Mouse (Mus musculus): ENCODE results near the gene Plin3.
"Not testable (repeated sequence)": the region's sequence is repeated elsewhere in the genome, so short reads cannot be mapped to it uniquely, and the experiment has no call there.

Plin3 gene

DNA sequence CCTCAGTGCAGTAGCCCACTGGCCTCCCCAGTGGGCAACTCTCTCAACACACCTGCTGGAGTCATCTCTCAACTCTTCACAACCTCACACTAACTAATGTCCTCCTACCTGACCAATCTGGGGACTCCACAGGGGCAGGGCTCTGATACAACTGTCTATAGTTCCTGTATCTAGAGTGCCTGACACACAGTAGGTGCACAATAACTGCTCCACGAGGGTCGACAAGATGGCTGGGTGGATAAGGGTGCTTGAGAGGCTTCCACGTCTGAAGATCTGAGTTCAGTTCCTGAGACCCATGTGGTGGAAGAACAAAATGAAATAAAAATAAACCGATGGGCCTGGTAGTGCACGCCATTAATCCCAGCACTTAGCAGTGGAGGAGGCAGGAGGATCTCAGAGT, 18.7 kb downstream of the Plin3 start:
- DNase-seq (ENCODE audit: low spot score), result no peak

- DNase-seq (ENCODE audit: low spot score), result no peak
Measured at GRCm38 (mm10) chr17:56273482-56273881, 19.2 kb downstream of the Plin3 start.

- no peak for DNase-seq (ENCODE audit: low spot score)
Measured at GRCm38 (mm10) chr17:56272644-56273043, 20.0 kb downstream of the Plin3 start.

GRCm38 (mm10) chr17:56271609-56272253, 20.9 kb downstream of the Plin3 start:
- DNase-seq (ENCODE audit: low spot score), result no peak

- no peak for DNase-seq (ENCODE audit: low spot score)
Measured at GRCm38 (mm10) chr17:56269741-56270140, 22.9 kb downstream of the Plin3 start.

DNA sequence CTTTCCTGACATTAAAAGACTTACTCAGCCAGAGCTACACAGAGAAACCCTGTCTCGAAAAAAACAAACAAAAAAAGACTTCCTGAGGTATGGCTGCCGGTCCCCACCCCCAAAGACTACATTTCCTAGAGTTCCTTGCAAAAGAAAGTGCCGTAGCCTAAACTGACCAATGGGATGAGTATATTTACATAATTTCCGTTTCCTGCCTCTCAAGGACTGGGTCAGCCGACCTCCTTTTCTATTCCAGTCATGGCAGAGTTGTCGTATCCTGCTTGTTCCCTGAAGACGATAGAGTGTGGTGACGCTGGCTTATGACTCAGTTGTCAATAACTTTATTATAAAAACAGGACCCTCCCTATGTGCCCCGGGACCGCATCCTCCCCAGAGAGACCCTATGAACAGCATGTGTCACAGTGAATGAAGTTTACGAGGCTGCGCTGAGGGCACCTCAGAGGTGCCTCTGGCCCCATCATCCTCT, 23.5 kb downstream of the Plin3 start:
- DNase-seq (ENCODE audit: low spot score), result no peak

DNA sequence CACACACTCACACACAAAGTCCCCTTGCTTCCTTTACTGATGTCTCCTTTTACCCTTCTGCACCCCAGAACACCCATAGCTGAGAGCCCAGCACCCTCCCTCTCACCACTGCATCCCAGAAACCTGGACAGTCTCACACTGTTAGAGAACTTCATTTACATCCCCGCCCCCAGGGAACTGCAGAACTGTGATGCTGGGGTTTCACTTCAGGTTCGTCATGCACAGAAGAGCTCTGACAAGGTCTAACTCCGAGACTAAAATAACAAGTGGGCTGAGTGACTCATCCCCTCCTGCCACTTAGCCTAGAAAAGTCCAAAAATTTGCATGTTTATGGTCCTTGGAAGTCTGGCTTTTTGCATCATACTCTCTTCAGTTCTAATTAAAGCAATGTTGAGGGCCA, 26.4 kb downstream of the Plin3 start:
- DNase-seq (ENCODE audit: low spot score), result no peak

GRCm38 (mm10) chr17:56265869-56266268, 26.8 kb downstream of the Plin3 start:
- no peak for DNase-seq (ENCODE audit: low spot score)

- DNase-seq (ENCODE audit: low spot score), result no peak
Measured at GRCm38 (mm10) chr17:56265011-56265410, 27.7 kb downstream of the Plin3 start.

DNA sequence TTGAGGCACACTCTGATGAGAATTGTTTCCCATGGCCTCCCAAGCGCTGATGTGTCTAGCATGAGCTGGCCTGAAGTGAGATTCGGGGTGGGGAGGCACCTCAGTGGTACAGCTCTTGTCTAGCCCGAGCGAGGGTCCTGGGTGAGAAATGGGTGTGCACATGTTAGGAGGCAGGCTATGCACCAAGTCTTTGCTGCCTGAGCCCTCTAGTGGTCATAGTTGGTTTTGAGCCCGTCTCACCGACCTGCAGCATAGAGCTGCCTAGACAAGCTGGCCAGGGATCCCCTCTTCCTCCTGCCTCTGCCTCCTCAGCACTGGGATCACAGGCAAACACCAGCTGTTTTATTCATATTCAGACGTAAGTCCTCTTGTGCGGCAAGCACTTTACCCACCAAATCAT, 28.7 kb downstream of the Plin3 start:
- DNase-seq (ENCODE audit: low spot score), result no peak

DNA sequence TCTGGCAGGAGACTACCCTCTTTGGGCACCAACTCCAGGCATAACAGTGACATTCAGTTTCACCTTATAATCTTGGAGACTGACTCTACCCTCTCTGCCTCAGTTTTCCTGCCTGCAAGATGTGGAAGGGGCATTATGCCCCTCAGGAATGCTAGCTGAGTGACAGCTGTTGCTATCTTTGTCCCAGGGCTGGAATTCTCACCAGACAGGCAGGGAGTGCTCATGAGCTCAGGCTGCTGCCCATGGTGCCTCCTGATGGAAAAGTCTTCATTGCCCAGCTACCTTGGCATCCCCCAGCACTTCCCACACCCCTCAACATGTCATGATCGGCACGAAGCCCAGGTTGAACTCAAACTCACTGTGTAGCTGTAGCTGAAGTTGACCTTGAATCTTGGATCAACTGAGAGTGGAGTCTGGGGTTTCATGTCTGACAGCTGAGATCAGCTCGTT, 30.0 kb downstream of the Plin3 start:
- DNase-seq (ENCODE audit: low spot score), result no peak

- no peak for DNase-seq (ENCODE audit: low spot score)
Measured at GRCm38 (mm10) chr17:56261166-56261565, 31.5 kb downstream of the Plin3 start.

- DNase-seq (ENCODE audit: low spot score), result no peak
Measured at GRCm38 (mm10) chr17:56259301-56260037, 33.2 kb downstream of the Plin3 start.

DNA sequence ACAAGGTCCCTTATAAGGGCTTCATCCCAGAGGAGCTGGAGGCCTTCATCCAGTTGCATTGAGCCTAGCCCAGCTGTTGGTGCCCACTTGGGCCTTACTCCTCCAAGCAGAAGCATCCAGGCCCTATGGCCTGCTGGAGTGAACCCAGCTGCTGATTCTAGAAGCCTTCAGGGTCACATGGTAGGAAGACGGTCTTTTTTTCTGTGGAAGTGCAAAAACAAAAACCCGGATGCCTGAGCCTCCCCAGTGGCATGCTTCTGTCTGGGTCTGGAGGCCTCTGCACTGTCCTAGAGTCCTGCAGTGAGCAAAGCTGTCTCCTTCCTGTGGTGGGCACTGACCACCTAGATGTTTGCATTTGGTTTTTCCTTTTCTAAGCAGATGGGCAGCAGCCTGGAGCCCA, 33.9 kb downstream of the Plin3 start:
- not testable (repeated sequence) for DNase-seq (ENCODE audit: low spot score)

DNA sequence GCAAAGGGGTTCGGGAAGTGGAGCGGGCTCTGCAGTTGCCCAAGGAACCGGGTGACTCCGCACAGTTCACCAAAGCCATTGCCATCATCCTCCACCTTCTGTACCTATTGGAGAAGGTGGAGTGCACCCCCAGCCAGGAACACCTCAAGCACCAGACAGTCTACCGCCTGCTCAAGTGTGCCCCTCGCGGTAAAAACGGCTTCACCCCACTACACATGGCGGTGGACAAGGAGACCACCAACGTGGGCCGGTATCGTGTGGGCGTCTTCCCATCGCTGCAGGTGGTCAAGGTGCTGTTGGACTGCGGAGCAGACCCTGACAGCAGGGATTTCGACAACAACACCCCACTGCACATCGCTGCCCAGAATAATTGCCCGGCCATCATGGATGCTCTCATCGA, 34.4 kb downstream of the Plin3 start:
- DNase-seq (ENCODE audit: low spot score), result not testable (repeated sequence)

DNA sequence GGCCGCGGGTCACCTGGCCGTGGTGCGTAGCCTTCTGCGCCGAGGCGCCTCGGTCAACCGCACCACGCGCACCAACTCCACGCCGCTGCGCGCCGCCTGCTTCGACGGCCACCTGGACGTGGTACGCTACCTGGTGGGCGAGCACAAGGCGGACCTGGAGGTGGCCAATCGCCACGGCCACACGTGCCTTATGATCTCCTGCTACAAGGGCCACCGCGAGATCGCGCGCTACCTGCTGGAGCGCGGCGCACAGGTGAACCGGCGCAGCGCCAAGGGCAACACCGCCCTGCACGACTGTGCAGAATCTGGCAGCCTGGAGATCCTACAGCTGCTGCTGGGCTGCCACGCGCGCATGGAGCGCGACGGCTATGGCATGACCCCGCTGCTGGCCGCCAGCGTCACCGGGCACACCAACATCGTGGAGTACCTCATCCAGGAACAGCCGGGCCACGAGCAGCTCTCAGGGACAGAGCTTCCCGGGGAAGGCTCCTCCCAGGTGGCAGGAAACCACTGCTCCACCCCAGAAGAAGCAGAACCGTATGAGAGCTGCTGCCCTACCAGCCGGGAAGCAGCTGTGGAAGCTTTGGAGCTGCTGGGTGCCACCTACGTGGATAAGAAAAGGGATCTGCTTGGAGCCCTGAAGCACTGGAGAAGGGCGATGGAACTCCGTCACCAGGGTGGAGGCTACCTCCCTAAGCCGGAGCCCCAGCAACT, 35.3 kb downstream of the Plin3 start:
- no peak for DNase-seq (ENCODE audit: low spot score)

DNA sequence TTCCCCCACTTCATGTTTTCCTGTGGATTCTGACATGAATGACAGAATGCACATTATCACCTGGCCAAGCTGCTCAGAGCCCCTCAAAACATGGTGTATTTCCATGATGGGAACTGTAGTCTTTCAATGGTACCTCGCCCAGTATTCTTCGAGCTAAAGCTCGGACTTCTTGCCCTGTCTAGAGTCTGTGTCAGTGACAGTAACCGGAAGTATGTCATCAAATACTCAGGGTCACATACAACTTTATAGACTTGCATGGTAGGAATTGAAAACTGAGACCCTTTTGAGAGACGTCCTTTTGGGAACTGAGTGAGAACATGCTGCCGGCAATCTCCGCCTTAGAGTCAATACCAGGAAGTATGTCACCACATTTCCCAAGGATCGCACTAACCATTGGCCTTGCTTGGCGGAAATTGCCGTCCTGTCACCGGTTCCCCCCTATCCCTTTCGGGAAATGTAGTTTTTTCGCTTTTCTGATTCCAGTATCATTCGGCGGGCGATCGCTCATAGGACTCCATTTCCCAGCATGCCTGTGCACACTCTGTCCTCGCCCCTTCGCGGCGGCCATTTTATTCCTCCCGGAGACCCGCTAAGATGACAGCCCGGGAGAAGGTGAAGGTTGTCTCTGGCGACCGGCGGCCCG, 36.3 kb downstream of the Plin3 start, which contains the start of gene Fem1a:
Gene Fem1a (plus strand): TSS at position 572 of the 643 bp plus-strand sequence.
- peak; percentile 95 for DNase-seq (ENCODE audit: low spot score)

DNA sequence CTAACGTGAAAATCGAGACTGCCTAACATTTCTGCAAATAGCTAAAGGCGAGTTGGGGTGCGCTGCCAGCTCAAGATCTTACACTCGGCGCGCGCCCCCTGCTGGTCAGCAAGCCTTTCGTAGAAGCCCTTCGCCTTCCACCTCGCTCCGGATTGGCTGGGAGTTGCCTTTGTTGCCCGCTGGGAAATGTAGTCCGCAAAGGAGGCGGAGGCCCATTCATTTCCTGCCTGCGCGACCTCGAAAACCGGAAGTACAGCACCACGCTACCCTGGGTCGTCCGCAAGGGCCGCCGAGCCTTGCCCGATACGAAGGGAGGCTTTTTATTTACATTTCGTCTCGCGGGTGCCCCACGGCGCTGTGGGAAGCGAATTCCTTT, 36.8 kb downstream of the Plin3 start:
- DNase-seq (ENCODE audit: low spot score), result peak; percentile 97

GRCm38 (mm10) chr17:56255429-56255828, 37.2 kb downstream of the Plin3 start:
- DNase-seq (ENCODE audit: low spot score), result no peak

DNA sequence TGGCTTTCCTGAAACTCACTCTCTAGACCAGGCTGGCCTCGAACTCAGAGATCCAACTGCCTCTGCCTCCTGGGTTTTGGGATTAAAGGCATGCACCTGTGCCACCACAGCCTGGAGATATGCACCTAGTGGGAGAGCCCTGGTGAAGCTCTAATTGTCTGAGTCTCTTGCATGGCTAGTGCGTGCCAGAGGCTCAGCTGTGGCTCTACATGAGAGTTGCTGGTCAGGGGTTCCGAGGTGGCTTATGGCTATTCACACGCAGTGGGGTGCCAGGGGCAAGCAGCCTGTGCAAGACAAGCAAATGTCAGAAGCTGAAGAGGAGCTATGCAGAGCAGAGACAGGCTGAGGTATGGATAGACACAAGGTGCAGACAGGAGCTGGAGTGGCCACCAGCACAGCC, 38.0 kb downstream of the Plin3 start:
- DNase-seq (ENCODE audit: low spot score), result no peak

DNA sequence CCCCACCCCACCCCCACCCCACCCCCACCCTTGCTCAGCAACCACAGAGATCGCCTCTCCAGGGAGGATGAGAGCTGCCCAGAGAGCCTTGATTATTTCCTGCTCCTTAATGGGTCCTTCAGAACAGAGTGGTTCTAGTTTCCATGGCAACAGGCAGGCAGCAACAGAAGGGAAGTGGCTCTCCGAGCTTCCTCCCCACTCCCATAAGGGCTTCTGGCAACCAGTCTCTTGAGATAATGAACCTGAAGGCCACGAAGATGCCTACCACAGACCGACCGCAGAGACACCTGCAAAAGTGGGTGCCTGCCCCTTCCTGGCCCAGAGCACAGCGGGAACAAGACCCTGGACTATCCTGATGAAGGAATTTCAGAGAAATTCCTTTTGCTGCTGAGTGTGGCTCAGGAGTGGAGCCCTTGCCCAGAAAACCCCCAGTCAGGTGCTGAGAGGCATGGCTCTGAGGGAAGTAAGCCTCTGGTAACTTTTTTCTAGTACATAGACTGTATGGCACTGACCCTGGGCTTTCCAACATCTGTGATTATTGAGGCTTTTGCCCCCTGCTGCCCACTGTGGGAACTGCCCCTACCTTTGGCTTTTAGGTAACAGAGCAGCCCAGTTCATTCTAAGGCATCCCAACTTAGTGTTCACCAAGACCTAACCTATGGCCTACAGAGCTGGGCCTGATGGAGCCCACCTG, 41.4 kb downstream of the Plin3 start:
- DNase-seq (ENCODE audit: low spot score), result no peak

DNA sequence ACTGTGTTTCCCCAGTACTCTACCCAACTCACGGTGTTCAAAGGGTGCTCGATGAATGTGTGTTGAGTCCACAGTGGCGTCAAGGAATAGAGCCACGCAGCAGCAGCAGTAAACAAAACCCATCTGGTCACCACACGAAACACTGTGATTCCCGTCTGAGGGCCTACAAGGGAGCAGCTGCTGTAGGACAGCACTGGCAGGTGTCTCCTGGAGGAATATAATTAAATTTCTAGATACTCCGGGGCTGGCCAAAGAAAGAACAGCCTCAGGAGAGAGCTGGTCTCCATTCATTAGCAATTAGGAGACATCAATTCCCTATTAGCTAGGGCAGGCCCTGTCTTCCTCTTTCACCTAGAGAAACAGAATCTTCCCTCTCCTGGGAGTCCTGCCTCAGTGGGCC, 47.1 kb downstream of the Plin3 start:
- DNase-seq (ENCODE audit: low spot score), result no peak

Measured in ovary, adult 18-20 months (tissue).